Mouse (Mus musculus): ENCODE results near the gene Dnhd1.
"Not testable (repeated sequence)": the region's sequence is repeated elsewhere in the genome, so short reads cannot be mapped to it uniquely, and the experiment has no call there.

- peak; percentile 17; the same call in 1 of the 2 replicates for TF ChIP-seq POLR2A (IDR thresholded peaks at IDR 0.05; ENCODE audit: borderline replicate concordance, extremely low read depth, low read depth, low read length)
- TF ChIP-seq CTCF (IDR thresholded peaks at IDR 0.05; ENCODE audit: insufficient read depth, low read length): not testable (repeated sequence)
Measured at GRCm38 (mm10) chr7:105743246-105743925, 92.8 kb downstream of the Dnhd1 start.
